Mouse (Mus musculus): ENCODE measurements around the gene Olfr99.
"Not testable (repeated sequence)": the region's sequence is repeated elsewhere in the genome, so short reads cannot be mapped to it uniquely, and the experiment has no call there.

The Olfr99 gene

GRCm38 (mm10) chr17:37283360-37283759 lies at the start of gene Olfr99:
Gene Olfr99, minus strand, starts transcription at chr17:37283460.
- DNase-seq = no peak

GRCm38 (mm10) chr17:37316954-37317353 lies 33.7 kb upstream of the Olfr99 start, which contains the start of gene Olfr102:
Gene Olfr102, minus strand, starts transcription at chr17:37317054.
- DNase-seq = no peak

GRCm38 (mm10) chr17:37310146-37310699 lies 27.0 kb upstream of the Olfr99 start:
- no peak for DNase-seq

- DNase-seq = no peak
Measured at GRCm38 (mm10) chr17:37308483-37308882, 25.2 kb upstream of the Olfr99 start.

GRCm38 (mm10) chr17:37304213-37304612 lies 21.0 kb upstream of the Olfr99 start, which contains the start of gene Olfr101:
Gene Olfr101, minus strand, starts transcription at chr17:37304313.
- no peak for DNase-seq

- no peak for DNase-seq
Measured at GRCm38 (mm10) chr17:37280331-37280730, 2.9 kb downstream of the Olfr99 start.

- no peak for DNase-seq
Measured at GRCm38 (mm10) chr17:37276573-37276972, 6.7 kb downstream of the Olfr99 start.

GRCm38 (mm10) chr17:37275626-37276248 lies 7.5 kb downstream of the Olfr99 start:
- DNase-seq = no peak

GRCm38 (mm10) chr17:37270702-37271092 lies 12.6 kb downstream of the Olfr99 start:
- DNase-seq = peak; percentile 42

GRCm38 (mm10) chr17:37270058-37270701 lies 13.1 kb downstream of the Olfr99 start, which contains the start of gene H2-M3:
Gene H2-M3, plus strand, starts transcription at chr17:37270220.
- DNase-seq = peak; percentile 92

- DNase-seq = no peak
Measured at GRCm38 (mm10) chr17:37263626-37264025, 19.6 kb downstream of the Olfr99 start, which contains the start of gene Olfr98. Gene Olfr98, minus strand, starts transcription at chr17:37263749.

GRCm38 (mm10) chr17:37250544-37250943 lies 32.7 kb downstream of the Olfr99 start:
- no peak for DNase-seq

- DNase-seq = no peak
Measured at GRCm38 (mm10) chr17:37249460-37249859, 33.8 kb downstream of the Olfr99 start.

GRCm38 (mm10) chr17:37246715-37247114 lies 36.5 kb downstream of the Olfr99 start:
- DNase-seq = peak; percentile 56

GRCm38 (mm10) chr17:37242198-37242597 lies 41.1 kb downstream of the Olfr99 start:
- no peak for DNase-seq

GRCm38 (mm10) chr17:37237230-37237629 lies 46.0 kb downstream of the Olfr99 start, which contains the start of gene Olfr97:
Gene Olfr97, minus strand, starts transcription at chr17:37237330.
- DNase-seq = not testable (repeated sequence)
